Mouse (Mus musculus): Measurements from ENCODE around the gene L3hypdh. TPM values are rescaled to one million over a fixed set of nuclear protein-coding genes. Genes with fewer than 3 reads are reported as not detected.

Gene L3hypdh
- polyA plus RNA-seq (2017; shearing (Covaris generic)): 0.18 TPM

DNA sequence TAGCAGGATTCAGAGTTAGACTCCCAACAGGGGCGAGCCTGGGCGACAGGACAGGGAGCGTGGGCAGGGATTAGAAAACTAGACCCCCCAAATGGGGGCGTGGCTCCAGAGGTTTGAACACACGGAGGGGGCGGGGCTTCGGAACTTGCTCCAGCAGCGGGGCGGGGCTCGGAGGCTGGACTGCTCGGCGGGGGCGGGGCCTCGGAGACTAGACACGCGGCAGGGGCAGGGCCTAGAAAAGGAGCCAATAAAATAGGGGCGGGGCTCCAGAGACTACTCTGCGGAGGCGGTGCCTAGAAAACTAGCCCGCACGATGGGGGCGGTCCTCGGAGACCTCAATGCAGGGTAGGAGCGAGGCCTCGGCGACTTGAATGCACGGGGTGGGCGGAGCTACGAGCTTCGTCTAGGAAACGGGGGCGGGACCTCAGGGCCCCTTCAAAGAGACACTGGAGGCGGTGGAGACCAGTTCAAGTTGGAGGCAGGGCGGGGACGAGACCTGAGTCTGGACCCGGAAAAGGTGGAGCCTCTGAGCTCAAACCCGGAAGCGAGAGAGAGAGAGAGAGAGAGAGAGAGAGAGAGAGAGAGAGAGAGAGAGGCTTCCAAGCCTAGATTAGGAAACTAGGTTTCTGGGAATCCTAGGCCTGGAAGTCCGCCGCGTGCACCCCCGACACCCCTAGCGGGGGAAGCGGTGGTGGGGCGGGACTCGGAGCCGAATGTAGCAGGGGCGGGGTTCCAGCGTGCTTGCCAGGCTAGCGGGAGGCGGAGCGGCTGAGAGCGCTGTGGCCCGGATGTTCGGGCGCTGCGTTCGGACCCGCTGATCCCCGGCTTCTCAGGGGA, at the start of gene L3hypdh, which contains the start of gene Jkamp:
Gene L3hypdh (minus strand): TSS at position 111 of the 837 bp plus-strand sequence.
Gene Jkamp (plus strand): TSS at position 261 of the 837 bp plus-strand sequence.

DNA sequence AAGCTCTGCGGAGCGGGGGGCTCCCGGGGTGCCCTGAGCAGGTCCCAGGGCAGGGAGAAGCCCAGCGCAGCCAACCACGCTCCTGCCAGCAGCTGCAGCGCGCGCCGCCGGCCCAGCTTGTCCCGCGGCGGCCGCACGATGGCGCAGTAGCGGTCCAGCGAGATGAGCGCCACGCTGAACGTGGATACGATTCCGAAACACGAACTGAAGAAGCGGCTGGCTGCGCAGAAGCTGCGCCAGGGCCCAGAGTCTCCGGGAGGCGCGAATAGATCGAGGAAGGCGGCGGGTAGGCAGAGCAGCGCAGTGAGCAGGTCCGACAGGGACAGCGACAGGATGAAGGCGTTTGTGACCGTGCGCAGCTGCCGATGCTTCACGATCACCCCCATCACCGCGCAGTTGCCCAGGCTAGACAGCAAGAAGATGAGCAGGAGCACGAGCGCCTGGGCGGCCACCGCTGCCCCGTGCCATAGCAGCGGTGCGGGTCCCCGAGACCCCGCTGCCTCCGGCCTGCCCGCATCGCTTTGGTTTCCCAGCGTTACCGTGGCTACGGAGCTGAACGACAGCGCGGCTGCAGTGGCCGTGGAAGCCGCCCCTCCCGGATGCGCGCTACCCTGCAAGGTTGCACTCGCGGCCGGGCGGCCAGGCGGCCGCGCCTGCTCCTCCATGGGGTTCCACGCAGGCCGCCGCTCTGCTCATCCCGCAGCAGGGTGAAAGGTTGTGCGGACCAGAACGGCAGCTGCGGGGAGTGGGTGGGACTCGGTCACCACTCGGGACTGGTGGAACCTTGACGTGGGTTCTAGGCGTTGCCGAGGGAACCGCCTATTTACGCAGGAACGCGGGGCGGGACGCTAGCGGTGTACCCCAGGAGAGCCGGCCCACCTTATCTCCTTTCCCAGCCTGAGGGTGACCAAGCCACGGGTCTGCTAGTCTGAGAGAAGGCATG, 14.6 kb downstream of the L3hypdh start, which contains the start of gene Gpr135:
Gene Gpr135 (minus strand): TSS at position 799 of the 943 bp plus-strand sequence.

Other genes with a start within 250 kb of the L3hypdh start
- gene Gpr135, start 14.3 kb downstream of the L3hypdh start, polyA plus RNA-seq (2017; shearing (Covaris generic)): 0.10 TPM
- 39.2 TPM for gene Jkamp, start 150 bp upstream of the L3hypdh start, polyA plus RNA-seq (2017; shearing (Covaris generic))
- 0.07 TPM for gene Ccdc175, start 99.6 kb upstream of the L3hypdh start, polyA plus RNA-seq (2017; shearing (Covaris generic))

Data from CD4-positive, CD25-positive, alpha-beta regulatory T cell (primary cell).